Mouse (Mus musculus) neural tube, embryonic 14.5 days (tissue): ENCODE measurements around the gene Dcst1. TPM values are rescaled to one million over a fixed set of nuclear protein-coding genes. Genes with fewer than 3 reads are reported as not detected.

Experiments
- ATAC-seq: fragments of 200-750 bp; cut with Nextera tagmentation; 2 replicates; pipeline ENCODE4 v1.8.0; 2017; ENCODE audit warnings: low read depth, mild to moderate bottlenecking, moderate TSS enrichment, moderate library complexity
- H3K27ac ChIP-seq: fragments of 300-500 bp; sonication (generic); 2 replicates; pipeline ENCODE4 v1.5.1; 2014; ENCODE audit warnings: low read depth, mild to moderate bottlenecking, control low read depth, low read length, moderate library complexity, mixed read lengths
- H3K27me3 ChIP-seq: fragments of 300-500 bp; sonication (generic); 2 replicates; pipeline ENCODE4 v1.6.1; 2014; ENCODE audit warnings: low read length; ENCODE audit not compliant: control insufficient read depth, insufficient read depth
- H3K36me3 ChIP-seq: fragments of 300-500 bp; sonication (generic); 2 replicates; pipeline ENCODE4 v1.6.1; 2014; ENCODE audit warnings: low read length, mixed read lengths; ENCODE audit not compliant: control insufficient read depth, insufficient read depth
- H3K4me1 ChIP-seq: fragments of 300-500 bp; sonication (generic); 2 replicates; pipeline ENCODE4 v1.6.1; 2014; ENCODE audit warnings: low read length; ENCODE audit not compliant: control insufficient read depth, insufficient read depth
- H3K4me2 ChIP-seq: fragments of 300-500 bp; sonication (generic); 2 replicates; pipeline ENCODE4 v1.6.1; 2014; ENCODE audit warnings: mild to moderate bottlenecking, low read depth, low read length, control low read depth
- H3K4me3 ChIP-seq: fragments of 300-500 bp; sonication (generic); 2 replicates; pipeline ENCODE4 v1.5.1; 2014; ENCODE audit warnings: low read depth, low read length, control low read depth, mixed read lengths
- H3K9ac ChIP-seq: fragments of 300-500 bp; sonication (generic); replicated peaks from 2 replicates; pipeline ENCODE4 v1.6.1; 2014; ENCODE audit warnings: low read depth, mild to moderate bottlenecking, control low read depth, low read length, mixed read lengths
- H3K9me3 ChIP-seq: fragments of 300-500 bp; sonication (generic); 2 replicates; pipeline ENCODE4 v1.6.1; 2016; ENCODE audit warnings: low read length; ENCODE audit not compliant: control insufficient read depth
- WGBS: fragments of 180-500 bp; shearing (Covaris S2); extraction: QIAGEN DNeasy Blood & Tissue Kit; methylation state at CpG from one replicate; pipeline ENCODE4 v1.1.7; 2014; 5-methylcytosine and 5-hydroxymethylcytosine counted together
- polyA plus RNA-seq: library from polyadenylated mRNA; unstranded; fragments of >200 nt; fragmentation: Nextera tagmentation; extraction: Ambion mirVana; gene quantifications from 2 replicates; pipeline ENCODE4 v1.2.1, GENCODE M21; 2014

The Dcst1 gene
- polyA plus RNA-seq, 1 experiment from 2014 or later = 1.4 TPM

DNA sequence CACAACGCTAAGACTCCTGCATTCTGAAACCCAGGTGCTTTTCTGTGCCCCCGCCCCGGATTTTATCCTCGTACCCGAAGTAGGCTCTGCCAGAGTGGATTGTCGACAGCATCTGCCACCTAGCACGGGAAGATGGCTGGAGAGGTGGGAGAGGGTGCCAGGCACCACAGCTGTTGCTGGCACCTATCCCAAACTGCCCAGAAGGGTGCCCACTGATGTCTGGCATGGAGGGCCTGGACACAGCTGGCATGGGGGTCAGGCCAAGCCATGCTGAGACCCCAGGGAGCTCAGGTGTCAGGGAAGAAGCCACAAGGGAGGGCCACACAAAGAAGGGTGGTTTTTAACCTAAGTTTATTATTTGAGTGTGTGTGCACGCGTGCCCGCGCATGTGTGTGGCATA is 32.0 kb downstream of the Dcst1 start:
- Histone ChIP-seq H3K9ac (no peak overlapping the region; the same call in 1 of the 2 replicates), H3K4me1 (peaks cover 19% of the 10 kb centered on the region), H3K4me3 (no peak overlapping the region), H3K9me3 (no peaks in the 10 kb centered on the region), H3K27ac (peak overlapping the region; percentile 16; the same call in 1 of the 2 replicates), H3K4me2 (no peak overlapping the region), H3K27me3 (no peaks in the 10 kb centered on the region), H3K36me3 (no peaks in the 10 kb centered on the region)
- no peak for ATAC-seq
- WGBS = 44% methylated on average over 11 of the region's 11 CpGs

DNA sequence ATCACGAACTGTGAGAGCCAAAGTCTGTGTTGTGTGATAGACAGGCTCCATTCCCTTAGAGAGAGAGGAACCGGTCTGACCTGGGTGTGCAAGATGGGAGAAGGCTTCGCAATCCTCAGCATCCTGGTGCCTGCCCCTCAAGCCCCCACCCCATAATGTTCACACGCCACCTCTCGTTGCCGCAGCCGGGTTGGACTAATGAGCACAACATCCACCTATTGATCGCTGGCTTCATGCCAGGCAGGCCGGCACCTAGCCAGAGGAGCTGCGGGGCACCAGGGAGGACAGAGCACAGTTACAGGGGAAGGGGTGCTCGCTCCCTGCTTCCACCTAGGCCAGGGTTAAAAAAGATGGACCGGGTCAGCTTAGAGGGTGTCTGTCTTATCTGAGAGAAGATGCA is 32.6 kb downstream of the Dcst1 start:
- H3K27me3 ChIP-seq = no peaks in the 10 kb centered on the region
- 17% methylated on average over 12 of the region's 12 CpGs for WGBS
- no peaks in the 10 kb centered on the region for H3K36me3 ChIP-seq
- peak overlapping the region; percentile 16; the same call in 1 of the 2 replicates for H3K27ac ChIP-seq
- no peak overlapping the region for H3K4me3 ChIP-seq
- peak; percentile 9; the same call in 1 of the 2 replicates for ATAC-seq
- peaks cover 21% of the 10 kb centered on the region for H3K4me1 ChIP-seq
- no peak overlapping the region for H3K4me2 ChIP-seq
- no peaks in the 10 kb centered on the region for H3K9me3 ChIP-seq
- no peak overlapping the region; the same call in 1 of the 2 replicates for H3K9ac ChIP-seq

DNA sequence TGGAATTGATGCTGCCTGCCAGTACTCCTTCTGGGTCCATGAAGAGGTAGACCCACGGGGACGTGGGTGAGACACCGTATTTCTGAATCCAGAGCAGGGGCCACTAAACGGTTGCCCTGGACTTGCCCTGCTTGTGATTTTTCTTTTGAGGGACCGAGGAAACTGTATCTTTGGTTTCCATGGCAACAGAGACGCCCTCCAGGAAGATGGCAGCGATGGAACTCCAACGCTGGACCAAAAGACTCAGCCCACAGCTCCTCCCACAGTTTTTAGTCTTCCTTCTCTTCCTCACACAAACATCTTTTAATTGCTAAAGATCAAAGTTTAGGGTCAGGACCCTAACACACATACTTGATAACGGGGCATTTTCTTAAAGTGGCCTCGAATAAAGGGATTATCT is 33.0 kb downstream of the Dcst1 start:
- Histone ChIP-seq H3K27ac (no peak overlapping the region), H3K4me3 (no peak overlapping the region), H3K9ac (no peak overlapping the region), H3K36me3 (no peaks in the 10 kb centered on the region), H3K4me2 (no peak overlapping the region), H3K4me1 (peaks cover 25% of the 10 kb centered on the region), H3K27me3 (no peaks in the 10 kb centered on the region), H3K9me3 (no peaks in the 10 kb centered on the region)
- no peak for ATAC-seq
- WGBS = 30% methylated on average over 10 of the region's 10 CpGs

DNA sequence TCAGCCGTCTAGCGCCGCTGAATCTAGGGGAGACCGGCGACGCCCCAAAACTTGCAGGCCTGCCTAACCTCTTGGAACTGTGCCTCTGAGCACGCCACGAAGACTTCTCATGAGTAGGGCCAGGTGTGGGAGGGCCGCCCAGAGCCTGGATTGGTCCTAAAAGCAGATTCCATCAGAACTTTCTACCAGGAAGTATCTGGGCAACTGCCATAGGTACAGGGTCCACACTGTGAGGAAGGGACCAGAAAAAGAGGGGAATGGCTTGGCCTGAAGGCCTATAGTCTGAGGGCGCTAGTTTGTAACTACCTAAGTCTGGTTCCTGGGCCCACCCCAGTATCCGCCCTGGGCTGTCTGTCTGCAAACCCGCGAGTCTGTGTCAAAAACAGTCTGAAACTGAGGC is 33.5 kb downstream of the Dcst1 start:
- H3K9me3 ChIP-seq = no peaks in the 10 kb centered on the region
- no peak overlapping the region for H3K4me2 ChIP-seq
- no peak overlapping the region for H3K9ac ChIP-seq
- no peaks in the 10 kb centered on the region for H3K27me3 ChIP-seq
- H3K36me3 ChIP-seq = no peaks in the 10 kb centered on the region
- no peak for ATAC-seq
- H3K4me3 ChIP-seq = no peak overlapping the region
- H3K27ac ChIP-seq = no peak overlapping the region
- peaks cover 21% of the 10 kb centered on the region for H3K4me1 ChIP-seq
- 78% methylated on average over 13 of the region's 13 CpGs for WGBS

DNA sequence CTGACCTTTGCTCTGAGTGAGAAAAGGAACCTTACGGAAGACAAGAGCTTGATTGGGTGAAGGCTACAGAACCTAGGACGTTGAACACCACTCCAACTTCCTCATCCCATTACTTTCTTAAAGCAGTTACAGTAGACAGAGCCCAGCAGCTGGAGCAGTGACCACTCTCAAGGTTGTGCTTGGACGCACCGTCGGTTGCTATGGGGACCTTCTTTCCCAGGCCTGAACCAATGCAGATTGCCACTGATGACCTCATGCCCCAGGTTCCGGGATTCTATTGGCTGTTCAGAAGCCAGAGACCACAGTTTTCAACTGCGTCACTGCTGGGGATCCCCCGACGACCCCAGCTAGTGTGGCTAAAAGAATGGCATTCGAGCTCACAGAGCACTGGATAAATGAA is 34.1 kb downstream of the Dcst1 start:
- 18% methylated on average over 10 of the region's 10 CpGs for WGBS
- no peak overlapping the region for H3K4me2 ChIP-seq

DNA sequence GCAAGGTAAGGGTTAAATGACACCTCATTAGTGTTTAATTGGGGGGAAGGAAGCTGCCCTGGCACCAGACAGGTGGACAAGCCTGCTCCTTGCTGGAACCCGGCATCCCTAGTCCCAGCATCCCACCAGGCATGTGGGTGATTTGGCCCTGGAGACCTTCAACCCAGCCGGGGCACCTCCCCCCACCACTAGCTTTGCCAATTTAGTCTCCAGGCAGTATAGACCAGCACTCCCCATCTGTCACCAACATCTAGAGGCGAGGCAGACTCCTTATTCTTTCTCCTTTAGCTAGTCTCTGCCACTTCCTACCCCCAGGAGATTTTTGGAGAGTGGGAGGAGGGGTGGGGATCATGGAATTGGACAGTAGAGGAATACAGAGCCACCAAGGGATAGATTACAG is 34.7 kb downstream of the Dcst1 start:
- Histone ChIP-seq H3K9me3 (no peaks in the 10 kb centered on the region), H3K27ac (no peak overlapping the region), H3K36me3 (no peaks in the 10 kb centered on the region), H3K4me1 (peaks cover 16% of the 10 kb centered on the region; the same call in 1 of the 2 replicates), H3K27me3 (no peaks in the 10 kb centered on the region), H3K9ac (no peak overlapping the region), H3K4me2 (no peak overlapping the region), H3K4me3 (no peak overlapping the region)
- no peak for ATAC-seq
- WGBS = 25% methylated on average over 3 of the region's 3 CpGs

More for the DNA sequence above, 34.1 kb downstream of the Dcst1 start:
- Histone ChIP-seq H3K27me3 (no peaks in the 10 kb centered on the region), H3K4me1 (peaks cover 16% of the 10 kb centered on the region; the same call in 1 of the 2 replicates), H3K27ac (no peak overlapping the region), H3K4me3 (no peak overlapping the region), H3K36me3 (no peaks in the 10 kb centered on the region), H3K9me3 (no peaks in the 10 kb centered on the region), H3K9ac (no peak overlapping the region)
- ATAC-seq = no peak

- ATAC-seq = no peak
Measured at GRCm38 (mm10) chr3:89328623-89329022, 36.4 kb downstream of the Dcst1 start.

GRCm38 (mm10) chr3:89327371-89327870 is 37.6 kb downstream of the Dcst1 start:
- no peak overlapping the region for H3K4me3 ChIP-seq
- no peak overlapping the region for H3K9ac ChIP-seq

More at GRCm38 (mm10) chr3:89328623-89329022, 36.4 kb downstream of the Dcst1 start:
- H3K27me3 ChIP-seq = no peaks in the 10 kb centered on the region
- H3K9ac ChIP-seq = no peak overlapping the region
- H3K4me3 ChIP-seq = no peak overlapping the region
- no peaks in the 10 kb centered on the region for H3K9me3 ChIP-seq
- H3K4me2 ChIP-seq = no peak overlapping the region
- no peaks in the 10 kb centered on the region for H3K36me3 ChIP-seq
- WGBS = 9% methylated on average over 4 of the region's 4 CpGs
- H3K27ac ChIP-seq = no peak overlapping the region
- peaks cover 16% of the 10 kb centered on the region; the same call in 1 of the 2 replicates for H3K4me1 ChIP-seq

DNA sequence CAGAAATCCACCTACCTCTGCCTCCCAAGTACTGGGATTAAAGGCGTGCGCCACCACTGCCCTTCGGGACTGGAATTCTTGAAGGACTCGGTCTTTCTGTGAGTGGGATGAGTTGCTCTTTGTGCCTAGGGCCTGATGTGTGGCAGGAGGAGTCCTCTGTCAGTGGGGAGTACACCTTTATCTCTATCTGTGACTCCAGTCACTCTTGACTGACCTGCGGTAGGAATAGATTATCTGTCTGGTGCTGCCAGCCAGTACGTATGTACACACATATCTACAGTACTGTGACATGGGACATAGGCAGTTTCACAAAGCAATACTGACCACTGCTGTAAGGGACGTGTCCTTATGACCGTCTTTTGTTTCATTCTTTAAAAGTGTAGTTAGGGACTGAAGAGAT is 39.2 kb downstream of the Dcst1 start:
- no peaks in the 10 kb centered on the region for H3K9me3 ChIP-seq
- H3K36me3 ChIP-seq = no peaks in the 10 kb centered on the region
- peaks cover 3% of the 10 kb centered on the region; the same call in 1 of the 2 replicates for H3K27me3 ChIP-seq
- H3K9ac ChIP-seq = no peak overlapping the region
- H3K4me2 ChIP-seq = no peak overlapping the region
- 94% methylated on average over 8 of the region's 8 CpGs for WGBS
- H3K27ac ChIP-seq = no peak overlapping the region
- ATAC-seq = no peak
- H3K4me1 ChIP-seq = peaks cover 20% of the 10 kb centered on the region; the same call in 1 of the 2 replicates
- H3K4me3 ChIP-seq = no peak overlapping the region

More at GRCm38 (mm10) chr3:89327371-89327870, 37.6 kb downstream of the Dcst1 start:
- 18% methylated on average over 9 of the region's 9 CpGs for WGBS
- Histone ChIP-seq H3K4me2 (no peak overlapping the region), H3K27ac (no peak overlapping the region; the same call in 1 of the 2 replicates), H3K27me3 (peaks cover 2% of the 10 kb centered on the region; the same call in 1 of the 2 replicates), H3K9me3 (no peaks in the 10 kb centered on the region), H3K36me3 (no peaks in the 10 kb centered on the region), H3K4me1 (peaks cover 16% of the 10 kb centered on the region; the same call in 1 of the 2 replicates)
- no peak for ATAC-seq
